Mouse (Mus musculus): ENCODE results near the gene Peak1.

GRCm38 (mm10) chr9:56180118-56180781 is 237.6 kb downstream of the Peak1 start:
- TF ChIP-seq CTCF (IDR thresholded peaks at IDR 0.05; ENCODE audit: low read depth, low read length): no peak
- TF ChIP-seq POLR2A (IDR thresholded peaks at IDR 0.05; ENCODE audit: borderline replicate concordance, low read depth, low read length): no peak

Measured in bone marrow macrophage, adult 2 months (primary cell).